Mouse (Mus musculus) bone marrow, adult 2 months (tissue): Measurements from ENCODE around the gene Lmo3. TPM values are rescaled to one million over a fixed set of nuclear protein-coding genes. Genes with fewer than 3 reads are reported as not detected.

ENCODE experiments used
- H3K27ac ChIP-seq: fragments of 200-500 bp; 2 replicates; pipeline ENCODE4 v1.5.1; 2012; ENCODE audit warnings: low read depth, mild to moderate bottlenecking, control low read depth, inconsistent platforms, low read length; ENCODE audit not compliant: control insufficient read depth, poor library complexity, insufficient read depth
- H3K4me1 ChIP-seq: fragments of 200-500 bp; 2 replicates; pipeline ENCODE4 v1.6.1; 2011; ENCODE audit warnings: low read length; ENCODE audit not compliant: control insufficient read depth, insufficient read depth
- H3K4me3 ChIP-seq: fragments of 200-500 bp; replicated peaks from 2 replicates; pipeline ENCODE3; 2011; ENCODE audit warnings: mild to moderate bottlenecking, low read depth, low read length, control low read depth; ENCODE audit not compliant: control insufficient read depth
- CTCF ChIP-seq: fragments of 200-500 bp; IDR thresholded peaks from 2 replicates; pipeline ENCODE4 v1.5.1; 2011; ENCODE audit warnings: low read length, control low read depth; ENCODE audit not compliant: control insufficient read depth, insufficient read depth
- POLR2A ChIP-seq: fragments of 200-500 bp; IDR thresholded peaks from 2 replicates; pipeline ENCODE4 v1.6.1; 2011; ENCODE audit warnings: low read depth, mild to moderate bottlenecking, control low read depth, low read length, borderline replicate concordance; ENCODE audit not compliant: control insufficient read depth
- WGBS: fragments of 180-500 bp; shearing (Covaris S2); methylation state at CpG from one replicate; pipeline ENCODE4 v1.1.7; 2018; 5-methylcytosine and 5-hydroxymethylcytosine counted together
- polyA plus RNA-seq: library from polyadenylated mRNA; stranded (reverse); fragments of >200 nt; gene quantifications from 2 replicates; pipeline ENCODE4 v1.2.4, GENCODE M21; 2011; ENCODE audit warnings: low replicate concordance; ENCODE audit not compliant: missing spikeins, insufficient read depth, insufficient read length

Gene Lmo3
- polyA plus RNA-seq, 1 experiment = 2.7 TPM

GRCm38 (mm10) chr6:138427394-138427793, 154.4 kb downstream of the Lmo3 start:
- no peak overlapping the region for H3K27ac ChIP-seq
- 31% methylated on average over 6 of the region's 6 CpGs for WGBS
- TF ChIP-seq CTCF (no peak), POLR2A (no peak)
- H3K4me3 ChIP-seq = no peak overlapping the region
- no peaks in the 10 kb centered on the region for H3K4me1 ChIP-seq

- Histone ChIP-seq H3K4me3 (no peak overlapping the region), H3K27ac (no peak overlapping the region), H3K4me1 (no peaks in the 10 kb centered on the region)
- 45% methylated on average over 3 of the region's 3 CpGs for WGBS
- TF ChIP-seq POLR2A (no peak), CTCF (no peak)
Observed at GRCm38 (mm10) chr6:138426894-138427293, 154.9 kb downstream of the Lmo3 start.

GRCm38 (mm10) chr6:138424514-138425225, 157.1 kb downstream of the Lmo3 start:
- H3K27ac ChIP-seq = no peak overlapping the region
- H3K4me1 ChIP-seq = no peaks in the 10 kb centered on the region
- 72% methylated on average over 9 of the region's 9 CpGs for WGBS
- no peak overlapping the region for H3K4me3 ChIP-seq
- TF ChIP-seq POLR2A (no peak), CTCF (no peak)

GRCm38 (mm10) chr6:138422671-138423321, 159.0 kb downstream of the Lmo3 start:
- 4% methylated on average over 16 of the region's 16 CpGs for WGBS
- no peaks in the 10 kb centered on the region for H3K4me1 ChIP-seq
- H3K27ac ChIP-seq = no peak overlapping the region
- TF ChIP-seq CTCF (no peak), POLR2A (no peak)
- H3K4me3 ChIP-seq = no peak overlapping the region

- 3% methylated on average over 24 of the region's 24 CpGs for WGBS
- Histone ChIP-seq H3K4me1 (no peaks in the 10 kb centered on the region), H3K27ac (no peak overlapping the region), H3K4me3 (no peak overlapping the region)
- TF ChIP-seq CTCF = no peak
- no peak for TF ChIP-seq POLR2A
Observed at GRCm38 (mm10) chr6:138421931-138422531, 159.7 kb downstream of the Lmo3 start.

GRCm38 (mm10) chr6:138421191-138421613, 160.6 kb downstream of the Lmo3 start:
- H3K27ac ChIP-seq = no peak overlapping the region
- TF ChIP-seq POLR2A = no peak
- TF ChIP-seq CTCF = no peak
- 9% methylated on average over 14 of the region's 14 CpGs for WGBS
- H3K4me3 ChIP-seq = no peak overlapping the region
- no peaks in the 10 kb centered on the region for H3K4me1 ChIP-seq

GRCm38 (mm10) chr6:138420536-138420891, 161.3 kb downstream of the Lmo3 start:
- H3K27ac ChIP-seq = no peak overlapping the region
- TF ChIP-seq POLR2A (no peak), CTCF (no peak)
- WGBS = 37% methylated on average over 3 of the region's 3 CpGs
- H3K4me3 ChIP-seq = no peak overlapping the region
- H3K4me1 ChIP-seq = no peaks in the 10 kb centered on the region

GRCm38 (mm10) chr6:138419871-138420535, 161.8 kb downstream of the Lmo3 start:
- H3K27ac ChIP-seq = no peak overlapping the region
- 58% methylated on average over 8 of the region's 8 CpGs for WGBS
- H3K4me1 ChIP-seq = no peaks in the 10 kb centered on the region
- H3K4me3 ChIP-seq = no peak overlapping the region
- no peak for TF ChIP-seq CTCF
- no peak for TF ChIP-seq POLR2A
